Mouse (Mus musculus) heart, postnatal 0 days (tissue): ENCODE results near the gene Gm44965. TPM values are rescaled to one million over a fixed set of nuclear protein-coding genes. Genes with fewer than 3 reads are reported as not detected.

Experiments used
- ATAC-seq: fragments of 200-750 bp; cut with Nextera tagmentation; 2 replicates; pipeline ENCODE4 v1.8.0; 2017; ENCODE audit warnings: low read depth, moderate number of reproducible peaks, moderate library complexity; ENCODE audit not compliant: insufficient read depth
- DNase-seq: peaks from one replicate; pipeline ENCODE4 v3.0.0-alpha.2; 2016; ENCODE audit warnings: low spot score
- H3K27ac ChIP-seq: fragments of 300-500 bp; sonication (generic); 2 replicates; pipeline ENCODE4 v1.5.1; 2014; ENCODE audit warnings: low read depth, mild to moderate bottlenecking
- H3K27me3 ChIP-seq: fragments of 300-500 bp; sonication (generic); 2 replicates; pipeline ENCODE4 v1.6.1; 2014; ENCODE audit warnings: low read length, mixed read lengths; ENCODE audit not compliant: control insufficient read depth, insufficient read depth
- H3K36me3 ChIP-seq: fragments of 300-500 bp; sonication (generic); replicated peaks from 2 replicates; pipeline ENCODE4 v1.6.1; 2014; ENCODE audit warnings: low read length, mixed read lengths; ENCODE audit not compliant: control insufficient read depth, insufficient read depth
- H3K4me1 ChIP-seq: fragments of 300-500 bp; sonication (generic); 2 replicates; pipeline ENCODE4 v1.6.1; 2014; ENCODE audit warnings: antibody characterized with exemption; ENCODE audit not compliant: control insufficient read depth, insufficient read depth
- H3K4me2 ChIP-seq: fragments of 300-500 bp; sonication (generic); 2 replicates; pipeline ENCODE4 v1.6.1; 2014; ENCODE audit warnings: low read depth, mild to moderate bottlenecking, low read length, moderate library complexity
- H3K4me3 ChIP-seq: fragments of 300-500 bp; sonication (generic); 2 replicates; pipeline ENCODE4 v1.5.1; 2014; ENCODE audit warnings: low read depth, low read length
- H3K9ac ChIP-seq: fragments of 300-500 bp; sonication (generic); replicated peaks from 2 replicates; pipeline ENCODE4 v1.6.1; 2014; ENCODE audit warnings: low read depth, low read length, mixed read lengths
- H3K9me3 ChIP-seq: fragments of 300-500 bp; sonication (generic); replicated peaks from 2 replicates; pipeline ENCODE4 v1.6.1; 2016; ENCODE audit warnings: low read length; ENCODE audit not compliant: control insufficient read depth
- CTCF ChIP-seq: IDR thresholded peaks from 2 replicates; pipeline ENCODE4 v1.5.1; 2016; ENCODE audit warnings: antibody characterized with exemption, control low read depth, low read depth
- EP300 ChIP-seq: IDR thresholded peaks from 2 replicates; pipeline ENCODE4 v1.6.1; 2016; ENCODE audit warnings: antibody characterized with exemption, low read depth
- WGBS: fragments of 180-500 bp; shearing (Covaris S2); extraction: QIAGEN DNeasy Blood & Tissue Kit; methylation state at CpG from one replicate; pipeline ENCODE4 v1.1.7; 2014; 5-methylcytosine and 5-hydroxymethylcytosine counted together
- polyA plus RNA-seq: library from polyadenylated mRNA; unstranded; fragments of >200 nt; fragmentation: Nextera tagmentation; extraction: Ambion mirVana; gene quantifications from 2 replicates; pipeline ENCODE4 v1.2.1, GENCODE M21; 2015
- total RNA-seq: library from RNA; depleted of rRNA; stranded (reverse); fragments of >200 nt; gene quantifications from 2 replicates; pipeline ENCODE4 v1.2.3, GENCODE M21; 2014; ENCODE audit warnings: low replicate concordance

Gm44965 gene
- total and polyA plus RNA-seq, 2 experiments from 2014 or later, result not detected

DNA sequence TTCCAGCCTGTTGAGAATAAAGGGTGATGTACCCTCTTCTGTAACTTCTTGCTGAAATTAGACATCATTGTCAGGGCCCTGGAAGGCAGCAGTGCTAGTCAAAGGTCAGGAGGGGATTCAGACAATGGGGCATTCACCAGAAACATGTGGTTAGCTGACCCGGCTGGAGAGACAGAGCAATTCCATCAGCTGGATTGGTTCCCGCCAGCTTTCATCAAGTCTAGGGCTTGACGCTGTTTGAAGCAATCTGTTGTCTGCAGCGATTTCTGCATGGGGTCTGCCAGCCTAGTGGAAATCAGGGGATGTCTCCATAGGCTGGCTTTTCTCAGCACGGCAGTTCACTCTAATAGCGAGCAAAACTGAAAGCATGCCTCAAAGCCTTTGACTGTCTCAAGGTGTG lies 42.8 kb downstream of the Gm44965 start:
- DNase-seq, result no peak
- TF ChIP-seq CTCF (no peak), EP300 (no peak)
- ATAC-seq, result no peak
- WGBS, result 31% methylated on average over 6 of the region's 6 CpGs
- H3K4me2 ChIP-seq, result no peak overlapping the region
- H3K4me3 ChIP-seq, result no peak overlapping the region
- H3K9me3 ChIP-seq, result no peaks in the 10 kb centered on the region
- H3K4me1 ChIP-seq, result peaks cover 9% of the 10 kb centered on the region; the same call in 1 of the 2 replicates
- no peaks in the 10 kb centered on the region for H3K36me3 ChIP-seq
- no peaks in the 10 kb centered on the region for H3K27me3 ChIP-seq
- H3K9ac ChIP-seq, result no peak overlapping the region
- no peak overlapping the region for H3K27ac ChIP-seq

DNA sequence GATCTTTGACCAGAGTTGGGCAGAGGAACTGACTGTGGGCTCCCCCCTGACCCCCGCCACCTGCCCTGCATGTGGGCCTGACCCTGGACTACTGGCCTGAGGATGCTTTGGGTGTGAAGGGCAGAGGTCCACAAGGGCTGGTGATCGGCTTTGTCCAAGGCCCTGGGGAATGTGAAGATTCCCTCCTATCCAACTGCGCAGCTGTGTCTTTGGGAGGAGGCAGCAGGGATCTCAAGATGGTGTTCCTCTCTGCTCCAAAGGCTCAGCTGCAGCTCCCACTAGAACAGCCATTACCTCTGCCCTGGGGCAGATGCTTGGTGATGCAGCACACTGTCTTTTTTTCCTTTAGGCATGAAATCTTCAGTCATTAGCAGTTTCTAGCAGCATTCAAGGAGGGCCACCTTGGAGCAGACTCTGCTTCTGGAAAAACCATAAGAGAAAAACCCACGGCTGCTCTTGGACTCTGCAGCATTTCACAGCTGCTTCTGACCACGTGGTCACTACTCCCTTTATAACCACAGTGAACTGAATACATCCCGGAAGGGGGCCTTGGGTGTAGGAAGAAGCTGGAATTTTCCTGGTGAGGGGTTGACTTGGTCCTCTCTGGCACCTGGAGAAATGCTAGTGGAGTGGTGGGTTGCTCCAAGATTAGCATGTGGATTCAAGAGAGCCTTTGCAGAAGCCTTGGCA lies 44.2 kb downstream of the Gm44965 start:
- ATAC-seq (no peak), DNase-seq (no peak)
- no peak overlapping the region for H3K27ac ChIP-seq
- H3K4me2 ChIP-seq, result no peak overlapping the region
- H3K36me3 ChIP-seq, result no peaks in the 10 kb centered on the region
- no peak overlapping the region for H3K9ac ChIP-seq
- 62% methylated on average over 6 of the region's 6 CpGs for WGBS
- H3K9me3 ChIP-seq, result no peaks in the 10 kb centered on the region
- no peaks in the 10 kb centered on the region for H3K27me3 ChIP-seq
- H3K4me3 ChIP-seq, result no peak overlapping the region
- TF ChIP-seq EP300, result no peak
- TF ChIP-seq CTCF, result no peak
- H3K4me1 ChIP-seq, result peaks cover 9% of the 10 kb centered on the region; the same call in 1 of the 2 replicates

DNA sequence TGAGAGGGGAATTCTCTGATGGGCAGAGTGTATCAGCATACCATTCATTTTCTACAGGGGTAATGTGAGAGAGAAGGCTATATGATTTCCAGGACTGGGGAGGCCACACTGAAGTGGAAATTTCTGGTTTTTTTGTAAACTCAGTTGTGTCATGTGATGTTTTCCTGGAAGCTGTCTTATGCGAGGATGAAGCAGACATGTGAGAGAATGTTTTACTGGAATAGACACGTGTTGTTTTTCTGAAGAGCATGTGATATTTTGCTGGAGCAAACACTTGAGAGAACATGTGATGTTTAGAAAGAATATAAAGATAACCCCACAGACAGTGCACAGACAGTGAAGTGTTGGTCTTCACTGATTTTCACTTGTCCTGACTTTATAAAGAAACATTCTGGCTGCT lies 44.8 kb downstream of the Gm44965 start:
- Histone ChIP-seq H3K27ac (no peak overlapping the region), H3K27me3 (no peaks in the 10 kb centered on the region), H3K9me3 (no peaks in the 10 kb centered on the region), H3K4me1 (peaks cover 9% of the 10 kb centered on the region; the same call in 1 of the 2 replicates), H3K36me3 (no peaks in the 10 kb centered on the region), H3K4me3 (no peak overlapping the region), H3K4me2 (no peak overlapping the region), H3K9ac (no peak overlapping the region)
- ATAC-seq (no peak), DNase-seq (no peak)
- TF ChIP-seq EP300 (no peak), CTCF (no peak)
- WGBS, result 53% methylated on average over 2 of the region's 2 CpGs

DNA sequence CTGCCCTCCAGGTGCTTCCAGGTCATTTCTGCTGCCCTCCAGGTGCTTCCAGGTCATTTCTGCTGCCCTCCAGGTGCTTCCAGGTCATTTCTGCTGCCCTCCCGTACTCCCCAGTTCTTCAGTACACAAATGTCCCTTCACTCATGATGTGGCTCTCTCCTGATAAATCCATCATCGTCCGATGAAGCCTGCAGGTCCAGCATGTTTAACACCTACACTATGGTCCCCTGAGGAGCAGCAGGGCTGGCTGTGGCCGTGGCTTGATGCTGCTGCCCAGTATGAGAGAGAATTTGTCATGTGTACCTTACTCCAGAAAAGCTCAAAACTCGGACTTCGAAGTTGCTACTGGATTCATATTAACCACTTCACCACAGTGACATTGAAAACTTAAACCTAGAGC lies 47.6 kb downstream of the Gm44965 start:
- Histone ChIP-seq H3K27ac (no peak overlapping the region), H3K4me1 (peaks cover 9% of the 10 kb centered on the region), H3K27me3 (no peaks in the 10 kb centered on the region), H3K9ac (no peak overlapping the region), H3K9me3 (no peaks in the 10 kb centered on the region), H3K4me2 (no peak overlapping the region), H3K36me3 (no peaks in the 10 kb centered on the region), H3K4me3 (no peak overlapping the region)
- TF ChIP-seq EP300 (no peak), CTCF (no peak)
- ATAC-seq (no peak), DNase-seq (no peak)
- 66% methylated on average over 6 of the region's 6 CpGs for WGBS

DNA sequence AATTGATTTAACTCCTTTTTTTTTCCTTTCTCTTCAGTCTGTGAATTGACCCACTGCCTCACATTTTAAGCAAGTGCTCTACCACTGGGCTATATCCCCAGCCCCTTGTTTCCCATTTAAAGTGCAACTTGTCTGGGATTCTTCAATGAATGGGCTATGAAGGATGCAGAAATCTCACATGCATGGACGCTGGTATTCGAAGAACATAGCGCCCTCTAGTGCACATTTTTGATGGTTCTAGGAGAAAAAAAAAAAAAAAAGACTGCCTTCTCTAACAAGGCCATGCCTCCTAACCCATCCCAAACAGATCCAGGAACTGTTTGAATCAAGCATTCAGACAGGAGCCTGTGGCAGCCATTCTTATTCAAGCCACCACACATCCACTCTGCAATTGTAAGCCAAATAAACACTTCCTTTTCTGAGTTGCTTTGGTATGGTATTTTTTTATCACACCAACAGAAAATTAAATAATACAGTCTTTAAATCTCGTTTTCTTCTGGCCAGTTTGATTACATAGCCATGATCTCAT lies 49.1 kb downstream of the Gm44965 start:
- Histone ChIP-seq H3K36me3 (no peaks in the 10 kb centered on the region), H3K4me3 (no peak overlapping the region), H3K4me1 (no peaks in the 10 kb centered on the region; the same call in 1 of the 2 replicates), H3K9me3 (no peaks in the 10 kb centered on the region), H3K4me2 (no peak overlapping the region), H3K27me3 (no peaks in the 10 kb centered on the region), H3K27ac (no peak overlapping the region), H3K9ac (no peak overlapping the region)
- DNase-seq (peak; percentile 70), ATAC-seq (no peak; the same call in 1 of the 2 replicates)
- TF ChIP-seq CTCF (peak; percentile 70), EP300 (no peak)
- 20% methylated on average over 4 of the region's 4 CpGs for WGBS

DNA sequence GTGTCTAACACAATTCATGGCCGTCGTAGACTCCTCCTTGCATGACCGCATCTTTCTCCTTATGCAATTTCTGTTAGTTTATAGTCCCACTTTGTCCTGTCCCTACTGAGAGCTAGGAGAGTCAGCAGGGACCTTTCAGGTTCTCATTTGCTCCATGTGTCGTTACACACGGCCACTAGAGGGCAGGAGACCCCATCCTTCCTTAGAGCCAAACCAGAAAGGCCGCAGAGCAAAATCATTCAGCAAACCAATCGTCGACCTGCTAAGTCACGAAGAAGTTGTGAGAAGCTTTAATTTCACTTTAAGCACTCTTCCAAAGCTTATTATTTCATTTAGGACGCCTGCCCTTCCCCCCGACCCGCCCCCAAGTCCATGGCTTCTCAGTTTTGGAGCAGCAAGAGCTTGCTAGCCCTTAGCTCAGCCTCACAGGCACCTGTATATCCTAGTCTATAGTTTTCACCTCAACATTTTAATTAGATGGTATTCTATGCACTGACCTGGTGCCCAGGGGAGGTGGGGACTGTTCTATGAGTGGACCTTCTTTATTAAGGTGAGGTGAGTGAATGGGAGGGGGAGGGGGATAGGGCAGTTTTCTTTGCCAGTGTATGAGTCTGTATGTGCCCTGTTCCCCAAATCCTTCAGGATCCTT lies 52.0 kb downstream of the Gm44965 start:
- Histone ChIP-seq H3K4me2 (no peak overlapping the region), H3K4me3 (no peak overlapping the region)
- 10% methylated on average over 12 of the region's 12 CpGs for WGBS

More for the DNA sequence above, 52.0 kb downstream of the Gm44965 start:
- Histone ChIP-seq H3K4me1 (no peaks in the 10 kb centered on the region; the same call in 1 of the 2 replicates), H3K9ac (no peak overlapping the region), H3K9me3 (no peaks in the 10 kb centered on the region), H3K36me3 (0 out of 2 replicates have a peak, but pooled peaks cover 5% of the 10 kb centered on the region), H3K27ac (no peak overlapping the region), H3K27me3 (no peaks in the 10 kb centered on the region)
- DNase-seq (peak; percentile 82), ATAC-seq (no peak)
- TF ChIP-seq EP300 (no peak), CTCF (peak; percentile 89)
